Comparison of ENCODE assay signal across 8 mouse cellular contexts in genomic region chr4:123917548-123918140, GRCm38 (mm10). TPM values are rescaled to one million over a fixed set of nuclear protein-coding genes. Genes with fewer than 3 reads are reported as not detected.
A peak's percentile ranks its signal among the peaks of the same experiment; 100 is the strongest.
DNase-seq lines count a peak whose midpoint lies in the region; ATAC-seq lines count a peak whose summit lies in the region.

Gene 4930535I16Rik, minus strand, starts transcription at chr4:123918022.

- WGBS in heart, embryonic 15.5 days = under 1% methylated on average over 58 of the region's 63 CpGs
- WGBS in limb, embryonic 12.5 days = under 1% methylated on average over 50 of the region's 63 CpGs
- under 1% methylated on average over 63 of the region's 63 CpGs for WGBS in midbrain, embryonic 10.5 days

- H3K9me3 ChIP-seq in heart, embryonic 15.5 days (replicated peaks) = no peaks in the 10 kb centered on the region
- H3K9me3 ChIP-seq in limb, embryonic 12.5 days = no peaks in the 10 kb centered on the region
- no peaks in the 10 kb centered on the region for H3K9me3 ChIP-seq in midbrain, embryonic 10.5 days (replicated peaks)

- peaks cover 18% of the 10 kb centered on the region for H3K36me3 ChIP-seq in heart, embryonic 15.5 days
- H3K36me3 ChIP-seq in limb, embryonic 12.5 days = peaks cover 33% of the 10 kb centered on the region
- H3K36me3 ChIP-seq in midbrain, embryonic 10.5 days = peaks cover 41% of the 10 kb centered on the region

- H3K27ac ChIP-seq in heart, embryonic 15.5 days = peak within 1 kb of the TSS; percentile 92
- peak within 1 kb of the TSS; percentile 86 for H3K27ac ChIP-seq in limb, embryonic 12.5 days
- peak within 1 kb of the TSS; percentile 96 for H3K27ac ChIP-seq in midbrain, embryonic 10.5 days (replicated peaks)

- H3K4me3 ChIP-seq in heart, embryonic 15.5 days = peak within 1 kb of the TSS; percentile 99
- peak within 1 kb of the TSS; percentile 92 for H3K4me3 ChIP-seq in limb, embryonic 12.5 days (replicated peaks)
- H3K4me3 ChIP-seq in midbrain, embryonic 10.5 days = peak within 1 kb of the TSS; percentile 74

- peak within 1 kb of the TSS; percentile 96 for H3K9ac ChIP-seq in heart, embryonic 15.5 days
- peak within 1 kb of the TSS; percentile 88 for H3K9ac ChIP-seq in limb, embryonic 12.5 days (replicated peaks)

- peak; percentile 39 for DNase-seq in 416B (ENCODE audit: low read depth)
- DNase-seq in embryo, embryonic 11 days = peak; percentile 57
- DNase-seq in midbrain, embryonic 10.5 days (ENCODE audit: low spot score) = peak; percentile 46
- DNase-seq in layer of hippocampus, adult 9-10 months (ENCODE audit: low spot score) = no peak
- no peak for DNase-seq in urinary bladder, postnatal 10 days (ENCODE audit: low spot score)

- peak; percentile 48 for ATAC-seq in CD4-positive, CD25-positive, alpha-beta regulatory T cell, adult 4 months
- ATAC-seq in heart, embryonic 15.5 days (replicated peaks; ENCODE audit: insufficient number of reproducible peaks, insufficient read depth, low FRiP score, low read depth) = peak; percentile 59
- ATAC-seq in limb, embryonic 12.5 days (ENCODE audit: insufficient number of reproducible peaks, insufficient read depth, low FRiP score, low TSS enrichment, low read depth) = peak; percentile 63; the same call in 1 of the 2 replicates

- H3K4me1 ChIP-seq in heart, embryonic 15.5 days (replicated peaks) = peaks cover 16% of the 10 kb centered on the region
- peaks cover 19% of the 10 kb centered on the region for H3K4me1 ChIP-seq in limb, embryonic 12.5 days (replicated peaks)
- peaks cover 31% of the 10 kb centered on the region for H3K4me1 ChIP-seq in midbrain, embryonic 10.5 days

- H3K27me3 ChIP-seq in heart, embryonic 15.5 days = no peaks in the 10 kb centered on the region
- H3K27me3 ChIP-seq in limb, embryonic 12.5 days = no peaks in the 10 kb centered on the region
- H3K27me3 ChIP-seq in midbrain, embryonic 10.5 days (ENCODE audit: low read depth, poor library complexity, severe bottlenecking) = no peaks in the 10 kb centered on the region

- peak within 1 kb of the TSS; percentile 87 for H3K4me2 ChIP-seq in heart, embryonic 15.5 days
- peak within 1 kb of the TSS; percentile 92 for H3K4me2 ChIP-seq in limb, embryonic 12.5 days

RNA-seq across cellular contexts. Expression of gene 4930535I16Rik, which starts in this region (rescaled TPM):
- not detected for polyA plus RNA-seq in CD4-positive, CD25-positive, alpha-beta regulatory T cell, adult 4 months (2017; shearing (Covaris generic))
- not detected in 2 replicates for polyA plus RNA-seq in heart, embryonic 15.5 days (2015; fragmentation: Nextera tagmentation; extraction: Ambion mirVana)
- polyA plus RNA-seq in limb, embryonic 12.5 days (2016; fragmentation: Nextera tagmentation; extraction: Ambion mirVana) = not detected in 2 replicates
- not detected in 2 replicates for polyA plus RNA-seq in midbrain, embryonic 10.5 days (2016; fragmentation: Nextera tagmentation; extraction: Ambion mirVana)

Comparison
In these comparisons a context has a peak if more than half of its experiments do, and no peak if none do; other contexts are left out.
1. Peak in ATAC-seq in CD4-positive, CD25-positive, alpha-beta regulatory T cell, adult 4 months; RNA of the gene not detected or under 1 TPM.
2. Peak in ATAC-seq, H3K4me3 ChIP-seq, H3K27ac ChIP-seq, H3K9ac ChIP-seq and H3K4me2 ChIP-seq in heart, embryonic 15.5 days; RNA of the gene not detected or under 1 TPM.
3. Peak in ATAC-seq, H3K4me3 ChIP-seq, H3K27ac ChIP-seq, H3K9ac ChIP-seq and H3K4me2 ChIP-seq in limb, embryonic 12.5 days; RNA of the gene not detected or under 1 TPM.
4. Peak in DNase-seq, H3K4me3 ChIP-seq and H3K27ac ChIP-seq in midbrain, embryonic 10.5 days; RNA of the gene not detected or under 1 TPM.
5. DNase-seq: peak in 416B (single experiment) and embryo, embryonic 11 days (single experiment); none in layer of hippocampus, adult 9-10 months (single experiment) and urinary bladder, postnatal 10 days (single experiment).
6. Peak in every context shown above with its lines, with median percentiles within 50 percentile points of each other: ATAC-seq, H3K27ac ChIP-seq and H3K4me3 ChIP-seq.